Mouse (Mus musculus) adrenal gland (tissue): Measurements from ENCODE around the gene Slc25a40.

ENCODE experiments used
- intact Hi-C: fragments of 180-260 bp; cut with DNase I; formaldehyde crosslinking; loops from one replicate; pipeline ENCODE4 v1.15.1; 2025

Slc25a40 gene

DNA sequence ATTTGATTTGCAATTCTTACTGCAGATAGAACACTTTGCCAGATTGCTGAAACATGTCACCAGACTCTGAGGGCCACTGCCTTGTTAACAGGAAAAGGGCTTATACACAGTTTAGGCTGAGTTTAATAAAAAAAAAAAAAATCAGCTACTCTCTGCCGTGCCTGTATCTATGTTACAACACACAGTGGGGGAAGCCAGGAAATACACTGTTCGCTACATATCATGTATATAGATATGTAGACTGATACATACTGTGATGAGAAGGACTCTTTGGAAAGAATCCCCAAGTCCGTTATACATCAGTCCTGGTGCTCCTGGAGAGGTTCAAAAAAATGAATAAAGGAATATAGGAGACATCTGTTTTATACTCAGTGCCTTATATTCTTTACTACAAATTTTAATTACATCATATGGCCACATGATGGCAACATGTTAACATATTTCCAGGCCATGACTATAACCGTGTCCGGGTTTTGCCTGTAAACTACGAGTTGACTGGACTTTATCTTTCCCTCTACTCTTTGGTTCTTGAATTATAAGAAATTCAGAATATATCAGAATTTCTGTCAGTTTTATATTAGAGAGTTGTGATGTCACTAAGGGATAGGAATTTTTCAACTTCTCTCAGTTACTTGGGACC, 66.9 kb downstream of the Slc25a40 start:
- intact Hi-C loops, result loop anchor here (5.0 kb wide), 1 partner anchor 353 kb away; no protein-coding TSS in a partner anchor

- intact Hi-C loops, result loop anchor here (5.0 kb wide), 1 partner anchor 351 kb away; no protein-coding TSS in a partner anchor
Measured at GRCm38 (mm10) chr5:8491778-8492177, 69.1 kb downstream of the Slc25a40 start.
